Mouse (Mus musculus) monocyte, adult 2 months (primary cell): ENCODE data around the gene Ifi208.
"Not testable (repeated sequence)": the region's sequence is repeated elsewhere in the genome, so short reads cannot be mapped to it uniquely, and the experiment has no call there.

Experiments used
- DNase-seq, 2 experiments: peaks; one replicate each; pipeline ENCODE4 v3.0.0; 2022; ENCODE audit warnings: low spot score in 2 of 2, low read depth in 1 of 2

The Ifi208 gene

GRCm38 (mm10) chr1:173673458-173674097, at the start of gene Ifi208:
Gene Ifi208, plus strand, starts transcription at chr1:173673675.
- DNase-seq: not testable (repeated sequence)

- DNase-seq: no peak
Observed at GRCm38 (mm10) chr1:173624052-173624451, 49.4 kb upstream of the Ifi208 start.

- DNase-seq: no peak
Observed at GRCm38 (mm10) chr1:173626686-173627085, 46.8 kb upstream of the Ifi208 start.

- DNase-seq: peak; percentile 12 to 27
Observed at GRCm38 (mm10) chr1:173630622-173631021, 42.9 kb upstream of the Ifi208 start, which contains the start of gene Ifi209. Gene Ifi209, plus strand, starts transcription at chr1:173630917.

- no peak for DNase-seq
Observed at GRCm38 (mm10) chr1:173633969-173634645, 39.4 kb upstream of the Ifi208 start.

- no peak for DNase-seq
Observed at GRCm38 (mm10) chr1:173645393-173645792, 28.1 kb upstream of the Ifi208 start.

GRCm38 (mm10) chr1:173657973-173658372, 15.5 kb upstream of the Ifi208 start:
- no peak for DNase-seq

- not testable (repeated sequence) for DNase-seq
Observed at GRCm38 (mm10) chr1:173678605-173679004, 5.1 kb downstream of the Ifi208 start.

GRCm38 (mm10) chr1:173694270-173694669, 20.8 kb downstream of the Ifi208 start:
- no peak for DNase-seq

- DNase-seq: no peak
Observed at GRCm38 (mm10) chr1:173733219-173733618, 59.7 kb downstream of the Ifi208 start.

GRCm38 (mm10) chr1:173735015-173735414, 61.5 kb downstream of the Ifi208 start:
- not testable (repeated sequence) for DNase-seq

GRCm38 (mm10) chr1:173736986-173737385, 63.5 kb downstream of the Ifi208 start:
- DNase-seq: no peak

GRCm38 (mm10) chr1:173740537-173740936, 67.1 kb downstream of the Ifi208 start:
- peak in 1 of 2 experiments; percentile 13 for DNase-seq

- peak; percentile 56 to 57 for DNase-seq
Observed at GRCm38 (mm10) chr1:173741656-173742055, 68.2 kb downstream of the Ifi208 start, which contains the start of gene Ifi207. Gene Ifi207, minus strand, starts transcription at chr1:173741747.

GRCm38 (mm10) chr1:173742262-173742661, 68.8 kb downstream of the Ifi208 start:
- DNase-seq: no peak
